Mouse (Mus musculus) heart, postnatal 14 days (tissue): ENCODE data around the gene Ticam1. TPM values are rescaled to one million over a fixed set of nuclear protein-coding genes. Genes with fewer than 3 reads are reported as not detected.

Source experiments
- DNase-seq, 2 experiments: peaks; one replicate each; pipeline ENCODE4 v3.0.0; 2021 to 2022
- intact Hi-C: fragments of 180-260 bp; cut with DNase I; formaldehyde crosslinking; loops from one replicate; pipeline ENCODE4 v1.15.1; 2025
- total RNA-seq, 2 experiments: library from RNA; stranded (reverse); gene quantifications; 2 replicates each; pipeline ENCODE4 v1.2.3; 2021

Gene Ticam1
- total RNA-seq, 2 experiments from 2014 or later, result 9.5 to 11.4 TPM

DNA sequence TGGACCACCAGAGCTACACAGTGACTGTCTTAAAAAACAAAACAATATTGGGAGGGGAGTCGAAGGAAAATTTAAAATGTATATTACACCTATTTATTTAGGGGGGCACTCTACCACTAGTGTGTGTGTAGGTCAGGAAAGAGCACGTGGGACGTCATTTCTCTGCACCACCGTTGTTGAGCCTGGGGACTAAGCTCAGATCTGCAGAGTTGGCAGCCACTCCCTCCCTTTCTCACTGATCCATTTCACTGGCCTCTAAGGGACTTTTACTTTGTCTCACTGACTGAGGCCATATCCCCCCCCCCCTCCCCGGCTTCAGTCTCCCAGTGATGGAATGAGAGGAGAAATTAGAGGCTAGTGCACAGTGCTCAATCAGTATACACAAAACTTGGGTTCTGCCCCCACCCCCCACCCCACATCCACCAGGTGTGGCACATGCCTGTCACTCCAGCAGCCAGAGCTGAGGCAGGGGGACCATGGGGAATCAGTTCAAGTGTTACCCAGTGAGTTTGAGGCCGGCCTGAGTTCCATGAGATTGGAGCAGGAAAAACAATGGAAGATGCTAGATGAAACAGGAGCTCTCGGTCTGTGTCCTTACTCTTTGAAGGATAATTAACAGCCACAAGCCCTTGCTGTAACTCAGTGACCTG lies 15.4 kb upstream of the Ticam1 start:
- intact Hi-C loops, result loop anchor here (2.0 kb wide), 2 partner anchors 15 to 59 kb away; partner anchors contain the start of gene Ticam1
- DNase-seq, result no peak

DNA sequence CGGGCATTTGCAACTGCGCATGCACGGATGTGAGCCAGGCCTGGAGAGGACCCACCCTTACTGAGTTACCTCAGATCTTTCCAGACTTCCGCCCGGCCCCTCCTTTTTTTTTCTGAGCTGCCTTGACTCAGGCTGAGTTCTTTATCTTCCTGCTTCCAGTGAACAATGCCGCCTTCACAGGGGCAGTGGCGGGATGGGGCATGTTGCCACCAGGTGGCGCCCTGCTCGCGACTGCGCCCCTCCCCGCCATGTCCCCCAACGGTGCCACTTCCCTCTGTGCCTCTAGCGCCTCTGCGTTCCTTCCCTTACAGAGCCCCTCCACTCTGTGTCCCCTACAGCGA lies 14.6 kb upstream of the Ticam1 start:
- intact Hi-C loops, result loop anchor here (2.0 kb wide), 1 partner anchor 14 kb away; the partner anchor contains the start of gene Ticam1
- peak; percentile 91 to 94 for DNase-seq

DNA sequence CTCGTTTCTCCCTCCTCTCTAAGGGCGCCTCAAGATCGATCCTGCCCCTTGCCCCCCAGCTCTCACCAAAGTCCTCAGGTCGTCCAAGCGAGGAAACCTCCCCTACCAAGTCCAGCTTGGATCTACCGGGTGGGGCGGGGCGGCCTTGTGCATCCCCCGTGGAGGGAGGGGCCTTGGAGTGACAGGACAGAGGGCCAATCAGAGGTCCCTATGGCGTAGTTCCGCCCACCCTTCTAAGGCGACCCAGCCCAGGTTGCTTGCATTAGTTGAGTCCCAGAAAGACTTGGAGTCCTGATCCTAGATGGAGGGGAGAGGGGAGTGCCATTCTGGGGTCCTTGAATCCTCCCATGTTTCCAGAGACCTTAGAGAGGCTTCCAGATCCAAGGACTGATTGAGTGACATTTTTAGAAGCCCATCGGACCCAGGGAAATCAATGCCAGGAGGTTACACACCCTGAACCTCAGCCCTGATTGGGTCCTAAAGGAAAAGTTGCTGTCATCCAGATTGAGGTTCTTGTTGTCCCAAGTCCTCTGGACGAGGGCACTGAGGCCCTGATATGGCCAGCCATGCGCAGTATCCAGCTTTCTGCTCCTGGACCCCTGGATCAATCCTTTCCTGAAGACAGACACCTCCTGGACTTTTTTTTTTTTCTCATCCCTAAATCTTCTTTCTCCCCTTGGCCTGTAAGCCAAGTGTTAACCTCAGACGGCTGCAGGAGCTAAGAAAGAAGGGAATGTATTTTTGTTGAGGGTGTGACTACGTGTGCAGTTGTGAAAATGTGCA lies 14.0 kb upstream of the Ticam1 start:
- intact Hi-C loops, result loop anchor here (2.0 kb wide), 1 partner anchor 14 kb away; the partner anchor contains the start of gene Ticam1
- peak; percentile 99 for DNase-seq

DNA sequence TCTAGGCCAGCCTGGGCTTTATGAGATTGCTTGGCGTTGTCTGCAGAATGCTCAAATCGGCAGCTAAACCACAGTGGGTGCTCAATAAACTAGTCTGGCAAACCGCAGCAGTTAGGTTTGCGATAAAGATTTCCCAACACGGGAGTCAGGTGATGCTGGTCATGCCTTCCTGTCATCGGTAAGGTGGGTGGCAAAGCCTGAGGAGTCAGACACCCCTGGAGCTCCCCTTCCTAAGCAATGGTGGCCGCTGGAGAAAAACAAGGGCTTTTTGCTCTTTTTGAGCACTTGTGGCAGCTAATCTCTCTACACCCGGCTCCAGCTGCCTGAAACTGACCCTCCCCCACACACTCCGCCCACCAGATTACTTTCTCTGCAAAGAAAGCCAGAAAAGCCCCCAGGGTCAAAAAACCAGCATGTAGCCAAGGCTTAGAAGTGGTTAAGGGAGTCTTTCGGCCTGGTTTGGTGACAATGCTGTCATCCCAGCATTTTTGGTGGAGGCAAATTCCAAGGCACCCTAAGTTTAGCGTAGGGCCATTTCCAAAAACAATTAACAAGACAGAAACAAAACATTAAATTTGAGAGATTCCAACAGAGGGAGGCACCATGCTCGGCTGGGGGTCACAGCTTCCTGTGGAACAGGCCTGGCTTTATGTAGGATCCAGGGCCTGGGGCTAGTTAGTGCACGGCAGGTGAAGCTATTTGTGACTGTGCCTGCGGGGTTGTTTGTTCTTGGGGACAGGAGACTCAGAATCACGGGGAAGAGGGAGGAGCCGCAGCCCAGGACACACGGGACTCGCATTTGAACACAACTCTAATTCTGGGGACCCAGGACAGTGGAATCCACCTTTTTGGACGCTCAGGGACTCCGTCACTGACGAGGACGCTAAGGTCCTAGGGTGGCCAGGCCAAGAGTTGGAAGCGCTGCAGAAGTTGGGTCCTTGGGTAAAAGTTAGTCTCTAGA lies 13.1 kb upstream of the Ticam1 start:
- DNase-seq, result peak; percentile 62 to 75
- intact Hi-C loops, result loop anchor here (2.0 kb wide), 1 partner anchor 13 kb away; the partner anchor contains the start of gene Ticam1

DNA sequence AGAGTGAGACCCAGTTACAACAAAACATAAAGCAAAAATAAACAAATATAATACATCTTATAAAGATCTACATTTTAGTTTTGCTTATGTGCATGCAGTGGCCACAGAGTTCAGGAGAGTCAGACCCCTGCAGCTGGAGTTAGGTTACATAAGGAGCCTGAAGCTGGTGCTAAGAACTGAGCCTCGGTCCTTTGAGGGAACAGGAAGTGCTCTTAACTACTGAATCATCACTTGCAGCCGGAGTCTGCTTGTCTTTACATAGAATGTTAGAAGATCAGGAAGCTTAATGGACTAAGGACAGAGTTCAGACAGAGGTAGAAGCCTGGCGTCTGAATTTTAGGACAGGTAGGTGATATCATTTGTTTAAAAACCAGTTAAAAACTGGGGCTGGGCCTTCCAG lies 12.3 kb upstream of the Ticam1 start:
- intact Hi-C loops, result no loop called here
- DNase-seq, result no peak

DNA sequence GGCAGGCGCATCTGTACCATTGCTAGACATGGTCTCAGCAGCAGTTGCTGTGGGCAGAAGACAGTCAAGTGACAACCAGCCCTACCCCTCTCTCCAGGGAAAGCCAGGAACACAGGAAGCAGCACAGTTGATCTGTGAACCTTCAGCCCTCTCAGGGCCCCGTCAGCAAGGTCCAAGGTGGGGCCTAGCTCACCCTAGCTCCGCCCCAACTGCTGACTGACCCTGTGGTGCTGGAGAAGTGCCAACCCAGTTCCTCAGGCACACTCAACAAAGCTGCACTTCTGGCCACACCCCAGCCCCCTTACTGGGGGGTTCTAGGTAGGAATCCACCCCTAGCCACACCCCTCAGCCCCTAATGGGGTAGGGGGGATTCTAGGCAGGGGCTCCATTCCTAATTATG lies 11.2 kb upstream of the Ticam1 start:
- intact Hi-C loops, result no loop called here
- DNase-seq, result peak; percentile 50 to 54

DNA sequence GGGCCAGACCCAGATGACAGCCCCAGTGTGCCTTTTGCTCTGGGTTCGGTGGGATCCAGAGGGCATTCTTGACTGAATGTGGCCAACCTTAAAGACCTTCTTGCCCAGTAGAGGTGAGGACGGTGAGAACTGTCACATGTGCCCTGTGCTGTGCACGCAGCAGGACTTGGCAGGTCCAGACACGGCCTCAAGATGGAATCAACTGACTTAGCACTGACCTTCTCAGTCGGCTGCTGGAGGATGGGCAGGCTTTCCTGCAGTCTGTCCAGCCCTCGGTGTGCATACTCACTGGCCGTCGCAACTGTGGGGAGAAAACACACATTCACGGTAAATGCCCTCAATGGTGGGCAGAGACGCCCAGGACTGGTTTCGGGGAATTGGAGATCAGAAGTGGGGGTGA lies 9.4 kb upstream of the Ticam1 start:
- no peak for DNase-seq
- intact Hi-C loops, result no loop called here

DNA sequence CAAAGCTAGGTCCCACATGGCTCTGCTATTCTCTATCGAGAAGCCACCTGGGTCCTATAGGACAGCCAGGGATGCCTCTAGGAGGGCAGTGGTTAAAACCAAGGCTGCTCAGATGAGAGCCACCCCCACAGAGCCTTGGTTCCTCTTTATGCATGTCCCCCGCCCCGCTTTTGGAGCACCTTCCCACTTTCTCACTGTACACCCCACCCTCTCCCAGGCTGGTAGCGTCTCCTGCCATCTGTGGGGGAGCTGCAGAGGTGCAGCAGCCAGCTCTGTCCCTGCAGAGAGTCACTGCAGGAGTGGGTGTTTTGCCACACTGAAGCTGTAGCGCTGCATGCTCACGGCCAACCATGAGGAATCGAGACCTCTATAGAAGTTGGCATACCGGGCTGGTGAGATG lies 6.7 kb upstream of the Ticam1 start:
- no peak for DNase-seq
- intact Hi-C loops, result no loop called here

DNA sequence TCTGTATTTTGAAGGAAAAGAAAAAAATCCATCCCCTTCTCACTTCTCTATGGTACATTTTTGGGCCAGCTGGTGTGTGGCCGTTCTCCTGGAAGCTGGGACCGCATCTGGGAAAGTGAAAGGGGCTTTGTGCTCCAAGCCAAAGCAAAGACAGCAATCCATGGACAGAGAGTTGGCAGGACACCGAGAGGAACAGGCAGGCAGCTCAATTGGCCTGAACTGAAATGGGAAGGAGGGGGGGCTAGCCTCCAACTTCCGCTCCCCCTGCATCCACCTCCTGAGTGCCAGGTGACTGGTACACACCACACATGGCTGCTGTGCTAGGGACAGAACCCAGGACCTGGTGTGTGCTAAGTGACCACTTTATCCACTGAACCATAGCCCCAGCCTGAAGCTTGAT lies 6.2 kb upstream of the Ticam1 start:
- DNase-seq, result no peak
- intact Hi-C loops, result no loop called here

DNA sequence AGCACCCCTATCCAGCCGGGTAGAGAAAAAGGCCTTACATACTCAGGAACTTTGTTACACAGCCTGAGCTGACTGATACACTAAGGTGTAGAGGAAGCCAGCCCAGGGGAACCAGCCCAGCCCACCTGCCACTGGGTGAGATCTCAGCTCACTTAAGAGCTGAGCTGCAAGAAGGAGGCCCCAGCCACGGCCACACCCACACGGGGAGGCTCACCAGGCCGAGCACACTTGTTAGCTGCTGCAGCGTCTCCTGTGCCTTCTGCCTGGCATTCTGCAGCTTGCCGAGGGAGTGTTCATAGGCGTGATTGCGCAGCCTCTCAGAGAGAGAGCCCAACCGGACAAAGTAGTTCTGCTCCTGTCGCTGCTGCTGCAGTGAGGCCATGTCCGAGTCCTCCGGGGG lies 4.6 kb upstream of the Ticam1 start:
- DNase-seq, result no peak
- intact Hi-C loops, result no loop called here

DNA sequence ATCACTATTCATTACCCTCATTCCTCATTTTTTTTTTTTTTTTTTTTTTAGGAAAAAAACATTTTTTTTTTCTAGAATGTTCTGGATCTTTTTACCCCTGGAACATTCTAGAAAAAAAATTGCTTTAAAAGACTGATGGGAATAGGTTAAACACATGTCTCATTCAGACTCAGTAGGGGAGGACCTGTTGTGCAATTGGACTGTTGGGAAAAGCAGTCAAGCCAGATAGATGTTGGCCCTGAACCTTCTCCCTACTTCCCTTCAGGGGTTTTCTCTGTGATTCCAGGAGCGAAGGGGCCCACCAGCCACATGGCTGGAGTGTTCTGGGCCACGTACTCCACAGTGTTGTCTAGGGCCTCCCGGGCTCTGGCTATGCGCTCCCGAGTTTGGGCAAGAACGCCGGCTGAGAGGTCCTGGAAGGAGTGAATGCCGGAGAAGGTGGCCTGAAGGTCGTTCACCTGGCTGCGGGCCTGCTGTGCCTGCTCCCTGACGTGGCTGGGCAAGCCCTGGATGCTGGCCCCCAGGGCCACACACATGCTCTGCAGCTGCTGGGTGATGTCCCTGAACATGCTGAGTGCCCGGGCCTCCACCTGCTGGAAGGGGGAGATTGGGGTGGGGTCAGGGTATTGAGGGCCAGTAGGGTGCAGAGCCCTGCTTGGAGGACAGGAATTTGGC lies 3.0 kb upstream of the Ticam1 start:
- intact Hi-C loops, result no loop called here

DNA sequence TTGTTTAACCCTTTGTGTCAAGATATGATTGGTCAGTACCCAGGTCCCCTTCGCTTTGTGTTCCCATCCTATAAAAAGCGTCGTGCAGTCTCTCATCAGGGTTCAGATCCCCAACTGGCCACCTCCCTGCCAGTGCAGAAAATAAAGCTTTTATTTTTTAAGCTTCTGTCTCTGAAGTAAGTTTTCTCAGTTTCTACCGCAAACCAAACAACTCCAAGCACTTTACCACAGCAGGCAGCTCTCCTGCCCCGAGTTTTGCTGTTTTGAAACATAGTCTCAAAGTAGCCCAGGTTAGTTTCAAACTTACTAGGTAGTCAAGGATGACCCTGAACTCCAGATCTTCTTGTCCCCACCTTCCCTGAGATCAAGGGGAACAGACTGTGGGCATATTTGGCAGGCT lies 1.8 kb upstream of the Ticam1 start:
- no peak for DNase-seq
- intact Hi-C loops, result no loop called here

More for the DNA sequence above, 3.0 kb upstream of the Ticam1 start:
- DNase-seq, result peak; percentile 60 to 68

DNA sequence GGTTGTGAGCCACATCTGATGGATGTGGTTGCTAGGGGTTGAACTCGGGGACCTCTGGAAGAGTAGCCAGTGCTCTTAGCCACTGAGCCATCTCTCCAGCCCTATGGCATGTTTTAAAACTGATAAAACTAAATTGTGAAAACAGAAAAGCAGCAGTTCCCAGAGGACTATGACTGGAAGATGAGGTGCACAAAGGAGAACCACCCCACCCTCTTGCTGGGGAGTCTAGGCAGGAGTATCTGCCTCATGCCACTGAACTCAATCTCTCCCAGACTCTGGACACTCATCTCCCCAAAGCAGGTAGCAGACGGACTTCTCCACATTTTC lies 944 bp upstream of the Ticam1 start:
- DNase-seq, result no peak
- intact Hi-C loops, result loop anchor here (2.0 kb wide), 1 partner anchor 13 kb away; no protein-coding TSS in a partner anchor

DNA sequence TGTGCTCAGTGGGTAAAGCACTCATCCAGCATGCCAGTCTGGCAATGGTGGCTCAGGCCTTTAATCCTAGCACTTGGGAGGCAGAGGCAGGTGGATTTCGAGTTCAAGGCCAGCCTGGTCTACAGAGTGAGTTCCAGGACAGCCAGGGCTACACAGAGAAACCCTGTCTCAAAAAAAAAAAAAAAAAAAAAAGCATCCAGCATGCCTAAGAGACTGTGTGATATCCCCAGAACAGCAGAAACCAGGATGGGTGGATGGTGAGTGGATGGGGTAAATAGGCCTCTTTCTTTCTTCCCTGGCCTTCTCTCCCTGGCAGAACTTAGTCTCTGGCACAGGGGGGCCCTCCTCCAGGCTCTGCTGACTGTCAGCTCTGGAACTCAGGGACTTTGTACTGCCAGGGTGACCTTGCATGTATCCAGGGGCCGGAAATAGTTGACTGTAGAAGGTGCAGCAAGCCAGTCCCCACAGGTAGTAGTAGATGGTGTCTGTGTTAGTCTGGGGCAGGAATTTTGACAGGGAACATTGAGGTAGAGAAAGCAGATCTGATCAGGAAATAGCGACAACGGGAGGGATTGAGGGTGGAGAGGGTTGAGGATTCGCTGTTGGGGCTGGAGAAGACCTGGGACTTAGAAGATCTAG lies 625 bp downstream of the Ticam1 start:
- intact Hi-C loops, result loop anchor here (2.0 kb wide), 1 partner anchor 15 kb away; no protein-coding TSS in a partner anchor
- DNase-seq, result no peak

DNA sequence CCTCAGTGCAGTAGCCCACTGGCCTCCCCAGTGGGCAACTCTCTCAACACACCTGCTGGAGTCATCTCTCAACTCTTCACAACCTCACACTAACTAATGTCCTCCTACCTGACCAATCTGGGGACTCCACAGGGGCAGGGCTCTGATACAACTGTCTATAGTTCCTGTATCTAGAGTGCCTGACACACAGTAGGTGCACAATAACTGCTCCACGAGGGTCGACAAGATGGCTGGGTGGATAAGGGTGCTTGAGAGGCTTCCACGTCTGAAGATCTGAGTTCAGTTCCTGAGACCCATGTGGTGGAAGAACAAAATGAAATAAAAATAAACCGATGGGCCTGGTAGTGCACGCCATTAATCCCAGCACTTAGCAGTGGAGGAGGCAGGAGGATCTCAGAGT lies 2.6 kb downstream of the Ticam1 start:
- no peak for DNase-seq
- intact Hi-C loops, result no loop called here

DNA sequence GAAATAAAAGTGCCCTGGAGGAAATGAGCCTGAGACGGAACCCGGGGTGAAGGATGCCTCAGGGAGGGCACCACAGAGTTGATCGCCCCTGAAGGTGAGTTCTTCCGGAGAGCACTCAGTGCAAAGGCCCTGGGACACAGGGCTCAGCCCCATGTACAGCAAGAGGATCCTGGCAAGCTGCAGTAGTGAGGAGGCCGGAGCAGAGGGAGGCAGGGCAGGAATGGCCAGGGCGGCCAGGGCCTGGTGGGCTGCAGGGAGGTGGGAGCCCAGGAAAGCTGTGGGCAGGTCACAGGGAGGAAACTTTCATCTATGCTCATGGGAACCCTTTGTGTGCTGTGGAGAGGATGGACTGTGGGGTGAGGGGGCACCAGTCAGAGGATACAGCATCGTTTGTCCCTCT lies 3.1 kb downstream of the Ticam1 start:
- DNase-seq, result peak in 1 of 2 experiments; percentile 2
- intact Hi-C loops, result no loop called here

DNA sequence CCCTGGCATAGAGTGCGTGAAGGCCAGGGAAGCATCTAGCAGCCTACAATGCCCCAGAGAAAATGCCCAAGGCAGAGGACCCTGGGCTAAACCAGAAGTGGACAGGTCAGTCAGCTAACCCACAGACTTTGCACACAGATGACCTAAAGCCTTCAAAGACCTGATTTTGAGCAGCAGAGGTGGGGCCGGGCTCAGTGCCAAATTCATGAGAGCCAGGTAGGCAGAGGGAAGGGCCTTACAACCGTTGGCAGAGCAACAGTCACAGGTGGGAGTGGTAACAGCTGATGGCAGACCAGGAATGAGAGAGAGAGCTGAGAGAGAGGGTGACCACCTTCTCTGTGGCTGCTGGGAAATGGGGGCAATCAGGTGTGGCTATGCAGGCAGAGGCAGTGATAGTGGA lies 3.9 kb downstream of the Ticam1 start:
- intact Hi-C loops, result no loop called here
- peak in 1 of 2 experiments; percentile 9 for DNase-seq

DNA sequence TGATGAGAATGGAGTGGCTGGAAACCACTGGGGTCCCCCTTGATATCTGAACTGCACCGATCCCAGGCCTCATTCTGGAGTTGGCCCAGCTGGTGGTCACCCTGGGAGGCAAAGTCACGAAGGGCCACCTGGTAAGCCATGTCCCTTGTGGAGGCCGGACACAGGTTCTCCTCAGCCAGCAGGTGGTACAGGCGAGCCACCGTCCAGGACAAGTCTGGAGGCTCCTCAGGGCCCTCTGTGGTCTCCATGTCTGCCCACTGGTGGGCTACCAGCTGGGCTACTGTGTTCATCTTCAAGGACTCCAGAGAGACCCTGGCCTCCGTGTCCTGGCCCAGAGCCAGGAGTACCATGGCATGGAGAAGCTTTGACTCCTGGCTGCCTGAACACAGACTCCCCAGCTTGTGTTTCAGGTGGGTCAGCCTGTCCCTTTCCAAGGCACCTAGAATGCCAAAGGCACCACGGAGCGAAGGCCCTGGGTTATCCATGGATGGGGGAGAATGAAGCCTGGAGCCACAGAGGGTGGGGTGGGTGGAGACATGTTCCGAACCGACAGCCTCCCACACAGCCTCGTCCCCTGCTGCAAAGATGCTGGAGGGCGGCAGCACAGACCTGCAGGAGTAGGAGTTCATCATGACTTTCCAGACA lies 4.9 kb downstream of the Ticam1 start:
- intact Hi-C loops, result no loop called here
- DNase-seq, result no peak

DNA sequence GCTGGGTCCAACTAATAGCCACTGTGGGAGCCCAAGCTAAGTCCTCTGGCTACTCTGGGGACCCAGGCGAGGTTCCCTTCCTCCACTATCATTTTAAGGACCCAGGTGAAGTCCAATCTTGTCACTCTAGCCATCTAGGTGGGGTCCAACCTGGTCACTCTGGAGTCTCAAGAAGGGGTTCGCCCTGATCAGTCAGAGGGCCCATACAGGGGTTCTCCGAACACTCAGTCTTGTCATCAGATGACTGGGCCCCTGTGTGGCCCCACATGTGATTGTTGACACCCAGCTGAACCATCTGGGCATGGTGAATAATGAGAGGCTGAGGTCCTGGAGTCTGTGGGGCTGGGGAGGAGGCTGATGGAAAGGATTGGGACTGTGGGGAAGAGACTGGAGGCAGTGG lies 6.8 kb downstream of the Ticam1 start:
- intact Hi-C loops, result no loop called here
- peak in 1 of 2 experiments; percentile 6 for DNase-seq
